Mouse (Mus musculus): ENCODE results near the gene Npnt. TPM values are rescaled to one million over a fixed set of nuclear protein-coding genes. Genes with fewer than 3 reads are reported as not detected.

The Npnt gene
- polyA plus RNA-seq, 1 experiment = not detected

DNA sequence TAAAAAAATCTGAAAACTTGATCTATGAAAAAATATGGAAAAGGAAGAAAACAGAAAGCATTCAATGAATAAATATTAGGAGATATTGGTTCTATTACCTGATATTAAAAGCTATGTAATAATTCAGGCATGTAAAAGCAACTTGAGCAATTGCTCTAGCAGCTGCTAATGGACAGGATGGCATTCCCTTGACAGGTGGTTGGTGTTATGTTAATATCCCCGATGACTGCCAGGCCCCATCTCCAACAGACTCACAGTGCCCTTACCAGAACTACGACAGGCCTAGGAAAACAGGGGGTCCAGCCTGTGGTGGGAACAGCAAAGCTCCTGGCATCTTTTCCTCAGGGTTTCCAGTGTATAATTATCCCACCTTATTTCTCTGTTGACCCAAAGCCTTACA is 37.7 kb downstream of the Npnt start:
- TF ChIP-seq CTCF (IDR thresholded peaks at IDR 0.05; ENCODE audit: low read depth, low read length) (no peak), POLR2A (IDR thresholded peaks at IDR 0.05; ENCODE audit: borderline replicate concordance, low read depth, low read length) (no peak)
- H3K27ac ChIP-seq (ENCODE audit: insufficient read depth, low read depth, low read length) = no peak overlapping the region

GRCm38 (mm10) chr3:132911716-132912115 is 38.4 kb downstream of the Npnt start:
- Histone ChIP-seq H3K4me3 (ENCODE audit: insufficient read depth, low read length) (no peak overlapping the region), H3K27ac (ENCODE audit: insufficient read depth, low read depth, low read length) (no peak overlapping the region), H3K4me1 (ENCODE audit: control insufficient read depth, insufficient read depth, low read length) (no peaks in the 10 kb centered on the region)
- TF ChIP-seq CTCF (IDR thresholded peaks at IDR 0.05; ENCODE audit: low read depth, low read length) = no peak
- no peak for TF ChIP-seq POLR2A (IDR thresholded peaks at IDR 0.05; ENCODE audit: borderline replicate concordance, low read depth, low read length)

More for the DNA sequence above, 37.7 kb downstream of the Npnt start:
- no peak overlapping the region for H3K4me3 ChIP-seq (ENCODE audit: insufficient read depth, low read length)
- no peaks in the 10 kb centered on the region for H3K4me1 ChIP-seq (ENCODE audit: control insufficient read depth, insufficient read depth, low read length)

GRCm38 (mm10) chr3:132910727-132911126 is 39.4 kb downstream of the Npnt start:
- TF ChIP-seq CTCF (IDR thresholded peaks at IDR 0.05; ENCODE audit: low read depth, low read length) (no peak), POLR2A (IDR thresholded peaks at IDR 0.05; ENCODE audit: borderline replicate concordance, low read depth, low read length) (no peak)
- Histone ChIP-seq H3K27ac (ENCODE audit: insufficient read depth, low read depth, low read length) (no peak overlapping the region), H3K4me3 (ENCODE audit: insufficient read depth, low read length) (no peak overlapping the region), H3K4me1 (ENCODE audit: control insufficient read depth, insufficient read depth, low read length) (no peaks in the 10 kb centered on the region)

GRCm38 (mm10) chr3:132909736-132910135 is 40.4 kb downstream of the Npnt start:
- no peak overlapping the region for H3K4me3 ChIP-seq (ENCODE audit: insufficient read depth, low read length)
- no peak overlapping the region for H3K27ac ChIP-seq (ENCODE audit: insufficient read depth, low read depth, low read length)
- TF ChIP-seq CTCF (IDR thresholded peaks at IDR 0.05; ENCODE audit: low read depth, low read length) = no peak
- H3K4me1 ChIP-seq (ENCODE audit: control insufficient read depth, insufficient read depth, low read length) = no peaks in the 10 kb centered on the region

DNA sequence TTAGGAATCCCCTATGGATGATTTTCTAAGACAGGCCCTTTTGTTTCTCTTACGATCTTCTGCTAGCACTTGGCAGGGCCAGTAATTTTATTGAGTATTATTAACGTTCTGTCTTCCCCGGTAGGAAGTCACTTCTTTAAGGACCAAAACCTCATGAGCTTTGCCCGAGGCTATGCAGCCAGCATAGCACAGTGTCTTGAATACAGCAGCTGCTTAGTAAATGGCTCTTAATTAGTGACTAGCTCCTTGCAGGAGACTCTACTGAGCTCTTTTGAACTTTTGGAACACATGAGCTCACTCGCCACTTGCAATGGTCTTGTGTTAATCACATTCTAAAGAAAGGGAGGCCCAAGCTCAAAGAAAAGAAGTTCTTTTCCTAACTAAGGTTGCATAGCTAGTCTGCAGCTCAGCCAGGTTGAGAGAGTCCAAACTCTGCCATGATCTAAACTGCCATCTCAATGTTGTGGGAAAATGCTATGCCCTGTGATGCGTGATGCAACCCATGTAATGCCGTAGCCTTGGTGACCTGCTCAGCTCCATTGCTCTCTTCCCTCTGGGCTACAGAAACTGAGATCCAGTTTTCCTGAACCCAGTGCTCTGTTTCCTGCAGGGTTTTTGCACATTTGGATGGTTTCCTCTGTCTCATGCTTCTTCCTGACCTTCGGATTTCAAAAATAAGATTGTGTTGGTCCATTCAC is 42.4 kb downstream of the Npnt start:
- TF ChIP-seq POLR2A (IDR thresholded peaks at IDR 0.05; ENCODE audit: borderline replicate concordance, low read depth, low read length) (no peak), CTCF (IDR thresholded peaks at IDR 0.05; ENCODE audit: low read depth, low read length) (no peak)
- Histone ChIP-seq H3K4me1 (ENCODE audit: control insufficient read depth, insufficient read depth, low read length) (no peaks in the 10 kb centered on the region), H3K4me3 (ENCODE audit: insufficient read depth, low read length) (no peak overlapping the region), H3K27ac (ENCODE audit: insufficient read depth, low read depth, low read length) (no peak overlapping the region)

GRCm38 (mm10) chr3:132905224-132905930 is 44.7 kb downstream of the Npnt start:
- TF ChIP-seq CTCF (IDR thresholded peaks at IDR 0.05; ENCODE audit: low read depth, low read length) (no peak), POLR2A (IDR thresholded peaks at IDR 0.05; ENCODE audit: borderline replicate concordance, low read depth, low read length) (no peak)
- Histone ChIP-seq H3K4me3 (ENCODE audit: insufficient read depth, low read length) (no peak overlapping the region), H3K27ac (ENCODE audit: insufficient read depth, low read depth, low read length) (no peak overlapping the region), H3K4me1 (ENCODE audit: control insufficient read depth, insufficient read depth, low read length) (no peaks in the 10 kb centered on the region)

DNA sequence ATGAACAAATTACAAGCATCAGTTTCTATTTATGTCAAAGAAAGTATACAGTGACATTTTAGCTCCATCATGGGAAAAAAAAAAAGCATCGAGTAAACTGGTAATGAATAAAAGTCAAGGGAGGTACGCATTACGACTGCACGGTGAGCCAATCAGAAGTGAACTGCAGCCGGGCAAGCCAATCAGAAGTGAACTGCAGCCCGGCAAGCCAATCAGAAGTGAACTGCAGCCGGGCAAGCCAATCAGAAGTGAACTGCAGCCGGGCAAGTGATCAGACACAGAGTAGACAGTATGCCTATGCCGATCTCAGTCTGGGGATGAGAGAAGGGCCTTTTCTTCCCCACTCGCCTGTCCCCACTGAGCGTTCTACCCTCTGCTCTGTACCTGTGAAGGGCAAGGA is 46.7 kb downstream of the Npnt start:
- TF ChIP-seq CTCF (IDR thresholded peaks at IDR 0.05; ENCODE audit: low read depth, low read length) = no peak
- H3K4me1 ChIP-seq (ENCODE audit: control insufficient read depth, insufficient read depth, low read length) = no peaks in the 10 kb centered on the region
- H3K27ac ChIP-seq (ENCODE audit: insufficient read depth, low read depth, low read length) = no peak overlapping the region
- H3K4me3 ChIP-seq (ENCODE audit: insufficient read depth, low read length) = no peak overlapping the region

- no peaks in the 10 kb centered on the region for H3K4me1 ChIP-seq (ENCODE audit: control insufficient read depth, insufficient read depth, low read length)
- TF ChIP-seq CTCF (IDR thresholded peaks at IDR 0.05; ENCODE audit: low read depth, low read length) (no peak), POLR2A (IDR thresholded peaks at IDR 0.05; ENCODE audit: borderline replicate concordance, low read depth, low read length) (no peak)
- no peak overlapping the region for H3K27ac ChIP-seq (ENCODE audit: insufficient read depth, low read depth, low read length)
- H3K4me3 ChIP-seq (ENCODE audit: insufficient read depth, low read length) = no peak overlapping the region
These were observed 47.2 kb downstream of the Npnt start for GRCm38 (mm10) chr3:132902921-132903320.

GRCm38 (mm10) chr3:132902206-132902605 is 47.9 kb downstream of the Npnt start:
- Histone ChIP-seq H3K27ac (ENCODE audit: insufficient read depth, low read depth, low read length) (no peak overlapping the region), H3K4me3 (ENCODE audit: insufficient read depth, low read length) (no peak overlapping the region), H3K4me1 (ENCODE audit: control insufficient read depth, insufficient read depth, low read length) (no peaks in the 10 kb centered on the region)
- TF ChIP-seq CTCF (IDR thresholded peaks at IDR 0.05; ENCODE audit: low read depth, low read length) (no peak), POLR2A (IDR thresholded peaks at IDR 0.05; ENCODE audit: borderline replicate concordance, low read depth, low read length) (no peak)

DNA sequence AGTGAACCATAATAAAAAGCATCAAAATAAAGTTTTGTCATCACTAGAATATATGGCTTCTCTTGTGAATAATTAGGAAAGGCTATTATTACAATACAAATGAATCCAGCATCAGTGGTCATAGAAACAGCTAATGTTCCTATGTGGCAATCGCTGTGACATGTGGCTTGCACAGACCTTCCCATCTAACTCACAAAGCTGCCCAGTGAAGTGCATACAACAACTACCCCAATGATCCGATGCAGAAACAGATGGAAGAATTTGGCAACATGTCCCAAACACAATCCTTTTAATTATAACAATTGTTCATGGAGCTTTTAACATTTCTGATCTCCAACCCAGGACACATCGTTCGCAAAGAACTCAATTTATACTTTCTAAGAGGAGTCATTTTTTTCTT is 52.2 kb downstream of the Npnt start:
- Histone ChIP-seq H3K4me1 (ENCODE audit: control insufficient read depth, insufficient read depth, low read length) (no peaks in the 10 kb centered on the region), H3K27ac (ENCODE audit: insufficient read depth, low read depth, low read length) (no peak overlapping the region), H3K4me3 (ENCODE audit: insufficient read depth, low read length) (no peak overlapping the region)
- TF ChIP-seq CTCF (IDR thresholded peaks at IDR 0.05; ENCODE audit: low read depth, low read length) = no peak
- no peak for TF ChIP-seq POLR2A (IDR thresholded peaks at IDR 0.05; ENCODE audit: borderline replicate concordance, low read depth, low read length)

Measured in bone marrow macrophage, adult 2 months (primary cell).